Mouse (Mus musculus) left cerebral cortex, adult 18-20 months (tissue): ENCODE results near the gene Proz. TPM values are rescaled to one million over a fixed set of nuclear protein-coding genes. Genes with fewer than 3 reads are reported as not detected.
"Not testable (repeated sequence)": the region's sequence is repeated elsewhere in the genome, so short reads cannot be mapped to it uniquely, and the experiment has no call there.

Experiments used
- DNase-seq, 2 experiments: peaks; one replicate each; pipeline ENCODE4 v3.0.0; 2021 to 2022; ENCODE audit warnings: low spot score in 2 of 2, mixed read lengths in 1 of 2
- long read RNA-seq, 2 experiments: library from polyadenylated mRNA; stranded (forward); transcript quantifications; one replicate each; pipeline ENCODE4 v2.0.0; 2021
- total RNA-seq, 2 experiments: library from RNA; stranded (reverse); gene quantifications; 2 replicates each; pipeline ENCODE4 v1.2.3; 2021

Gene Proz
- total RNA-seq = not detected
- long read RNA-seq, experiment 1 = 0 reads
- long read RNA-seq, experiment 2 = 0 reads

DNA sequence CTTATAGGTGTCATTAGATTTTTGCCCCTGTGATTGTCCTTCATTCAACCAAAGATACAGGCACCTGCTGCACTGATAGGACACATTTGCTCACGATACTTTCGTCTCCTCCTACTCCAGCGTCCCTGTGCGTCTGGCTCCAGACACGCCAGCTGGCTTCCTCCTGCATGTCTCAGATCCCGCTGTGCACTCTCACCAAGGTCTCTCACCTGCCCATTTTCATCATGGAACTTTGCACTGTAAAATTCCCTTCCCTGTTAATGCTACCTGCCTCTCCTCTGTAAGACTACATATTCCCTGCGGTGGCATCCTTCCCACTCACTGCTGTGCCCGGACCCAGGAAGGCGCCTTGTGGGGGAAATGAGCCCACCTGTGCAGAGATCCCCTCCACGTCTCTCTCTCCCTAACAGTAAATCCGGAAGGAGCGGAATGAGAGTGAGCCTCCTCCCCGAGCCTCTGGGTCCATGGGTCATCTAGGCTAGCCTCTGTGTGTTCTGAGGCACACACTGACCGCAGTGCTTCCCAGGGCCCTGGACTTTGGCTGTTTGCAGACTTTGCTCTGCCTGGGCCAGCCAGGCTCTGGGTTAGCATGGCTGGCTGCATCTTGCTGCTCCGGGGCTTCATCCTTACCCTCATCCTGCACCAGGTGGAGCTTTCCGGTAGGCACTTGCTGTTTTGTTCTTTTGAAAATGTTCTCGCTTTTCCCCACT is at the start of gene Proz:
Proz (plus strand) TSS at position 474 of the 710 bp plus-strand sequence.
- DNase-seq = no peak

DNA sequence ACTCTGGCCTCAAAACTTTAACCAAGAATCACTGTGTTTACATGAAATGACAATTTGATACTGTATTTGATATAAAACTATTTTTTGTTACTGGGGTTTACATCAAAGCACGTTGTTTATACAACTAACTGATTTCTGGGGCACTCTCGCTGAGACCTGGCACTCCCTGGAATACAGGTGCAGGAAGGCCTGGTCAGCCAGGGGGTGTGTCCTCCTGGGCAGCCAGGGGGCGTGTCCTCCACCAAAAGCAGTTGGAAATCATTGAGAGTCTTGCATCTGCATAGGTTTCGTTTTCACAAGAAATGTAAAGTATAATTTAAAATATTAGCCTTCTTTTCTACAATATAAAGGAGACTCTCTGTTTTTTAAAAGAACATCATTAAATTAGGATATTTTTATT is 41.2 kb upstream of the Proz start:
- no peak for DNase-seq

DNA sequence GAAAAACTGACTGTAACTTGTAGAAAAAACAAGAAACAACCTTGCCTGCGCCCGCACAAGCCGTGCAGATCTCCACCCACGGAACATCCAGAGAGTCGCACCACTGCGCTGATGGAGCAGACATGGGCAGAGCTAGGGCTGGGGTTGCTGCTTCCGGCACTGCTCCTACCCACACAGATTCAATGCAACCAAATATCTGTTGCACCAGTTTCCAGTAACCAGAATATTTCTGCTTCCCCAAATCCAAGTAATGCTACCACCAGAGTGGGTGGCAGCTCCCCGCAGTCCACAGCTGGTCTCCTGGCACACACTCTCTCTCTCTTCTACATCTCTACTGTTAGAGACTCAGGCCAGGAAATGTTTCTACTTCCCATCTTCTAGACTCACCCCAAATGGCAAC is 38.9 kb upstream of the Proz start:
- DNase-seq = peak; percentile 34 to 65

DNA sequence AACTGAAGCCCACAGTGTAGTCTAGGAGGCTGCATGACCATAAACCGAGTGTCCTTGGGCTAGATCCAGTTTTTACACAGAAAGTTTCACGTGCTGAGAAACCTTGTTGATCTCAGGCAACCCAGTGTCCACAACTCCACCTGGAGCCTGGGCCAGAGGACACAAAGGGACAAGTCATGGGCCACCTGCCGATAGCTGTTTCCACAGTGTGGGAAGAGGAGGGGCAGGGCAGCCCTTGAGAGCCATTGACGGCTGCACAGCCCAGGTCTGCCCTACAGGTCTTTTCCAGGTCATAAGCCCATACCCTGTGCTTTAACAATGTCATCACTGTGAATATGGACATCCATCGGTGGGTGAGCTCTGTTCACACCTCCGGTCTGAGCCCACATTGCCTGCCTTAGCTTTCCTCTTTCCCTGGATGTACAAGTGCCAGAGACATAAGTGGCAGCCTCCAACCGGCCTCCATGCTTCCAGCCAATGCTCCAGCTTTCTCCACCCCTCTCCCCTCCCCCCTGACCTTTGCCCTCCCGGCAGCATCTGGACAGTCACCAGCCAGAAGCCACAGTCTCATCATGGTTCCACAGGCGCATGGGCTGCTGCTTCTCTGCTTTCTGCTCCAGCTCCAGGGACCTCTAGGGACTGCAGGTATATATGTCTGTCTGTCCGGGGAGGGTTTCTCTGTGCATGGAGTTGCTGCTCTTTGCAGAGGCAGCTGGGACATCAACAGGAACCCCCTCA is 35.1 kb upstream of the Proz start, which contains the start of gene F7:
F7 (plus strand) TSS at position 548 of the 738 bp plus-strand sequence.
- no peak for DNase-seq

DNA sequence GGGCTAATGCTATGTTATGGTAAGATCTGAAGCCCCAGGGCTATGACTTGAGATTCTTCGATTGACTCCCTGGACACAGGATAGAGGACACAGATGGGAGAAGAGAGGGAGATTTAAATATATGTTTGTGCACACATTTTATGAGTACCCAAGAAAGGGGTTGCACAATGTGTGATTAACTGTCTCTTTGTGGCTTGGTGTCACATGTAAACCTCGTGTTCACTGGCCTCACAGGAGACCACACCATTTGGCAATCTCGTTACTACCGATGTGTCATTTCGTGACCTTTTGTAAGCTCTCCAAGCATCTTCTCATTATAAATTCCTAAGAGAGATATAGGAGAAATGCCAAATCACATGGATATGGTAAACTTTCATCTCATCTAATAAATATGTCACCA is 33.1 kb upstream of the Proz start:
- DNase-seq = no peak

DNA sequence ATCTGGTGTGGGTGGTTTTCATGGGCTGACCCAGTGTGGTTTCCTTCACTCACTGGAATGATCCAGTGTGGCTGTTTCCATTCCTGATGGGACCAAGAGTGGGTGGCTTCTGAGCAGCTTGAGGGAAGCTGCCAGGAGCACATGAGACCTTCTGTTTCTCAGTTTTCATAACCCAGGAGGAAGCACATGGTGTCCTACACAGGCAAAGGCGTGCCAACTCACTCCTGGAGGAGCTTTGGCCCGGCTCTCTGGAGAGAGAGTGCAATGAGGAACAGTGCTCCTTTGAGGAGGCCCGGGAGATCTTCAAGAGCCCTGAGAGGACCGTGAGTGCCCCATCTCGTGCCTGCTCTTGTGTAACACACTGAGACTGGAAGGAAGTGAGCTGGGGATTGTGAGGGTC is 32.2 kb upstream of the Proz start:
- peak; percentile 72 to 86 for DNase-seq

DNA sequence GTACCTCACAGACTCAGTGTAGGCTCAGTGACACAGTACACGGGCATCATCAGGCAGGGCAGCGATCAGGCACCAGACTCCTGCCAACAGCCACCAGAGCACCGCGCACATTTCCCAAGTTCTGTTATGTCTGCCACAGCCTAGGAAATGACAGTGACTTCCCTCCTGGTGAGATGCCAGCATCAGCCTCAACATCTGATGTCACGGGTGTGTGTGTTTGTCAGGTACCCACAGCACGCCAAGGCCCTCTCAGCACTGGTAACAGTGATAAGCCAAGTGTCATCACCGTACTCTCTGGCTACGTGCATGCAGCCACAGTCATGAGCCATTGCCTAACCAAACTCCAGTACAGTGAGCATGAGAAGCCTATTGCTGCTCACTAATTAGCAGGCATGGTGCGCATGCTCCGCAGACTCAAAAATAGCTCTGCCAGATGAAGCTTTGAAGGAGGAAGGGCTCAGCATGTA is 24.3 kb upstream of the Proz start:
- peak in 1 of 2 experiments; percentile 28 for DNase-seq

DNA sequence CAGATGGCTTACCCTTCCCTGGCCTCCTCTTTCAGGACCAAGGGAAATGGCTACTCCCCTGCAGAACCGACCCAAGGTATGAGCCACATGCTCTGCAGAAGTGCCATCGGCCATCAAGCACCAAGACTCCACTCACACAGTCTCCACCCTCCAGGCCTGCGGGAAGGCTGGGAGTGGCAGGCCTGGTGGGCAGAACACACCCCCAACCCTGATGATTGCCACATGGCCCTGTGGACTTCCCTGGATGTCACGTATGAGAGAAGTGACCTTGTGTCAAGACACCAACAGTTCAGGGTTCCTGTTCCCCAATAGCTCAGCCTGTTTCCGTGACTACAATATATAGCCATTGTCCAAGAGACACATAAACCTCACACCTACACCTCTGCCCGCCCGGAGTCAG is 23.7 kb upstream of the Proz start, which contains the start of gene F10:
F10 (plus strand) TSS at position 294 of the 400 bp plus-strand sequence.
- DNase-seq = no peak

DNA sequence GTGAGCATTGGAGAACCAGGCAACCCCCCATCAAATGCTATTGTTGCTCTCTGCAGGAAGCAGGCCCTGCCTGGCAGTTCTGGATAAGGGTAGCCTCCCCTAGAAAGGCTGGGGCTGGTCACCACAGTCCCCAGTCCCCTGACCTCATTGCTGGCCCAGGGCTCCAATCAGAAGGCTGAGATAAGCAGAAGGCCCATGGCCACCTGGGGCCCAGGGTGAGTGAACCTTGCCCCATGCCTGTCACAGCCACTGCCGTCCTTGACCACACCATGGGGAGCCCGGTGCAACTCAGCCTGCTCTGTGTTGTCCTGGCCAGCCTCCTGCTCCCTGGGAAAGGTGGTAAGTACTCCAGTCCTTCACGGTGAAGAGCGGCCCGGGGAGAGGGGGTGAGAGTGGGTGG is 23.1 kb upstream of the Proz start:
- DNase-seq = no peak

DNA sequence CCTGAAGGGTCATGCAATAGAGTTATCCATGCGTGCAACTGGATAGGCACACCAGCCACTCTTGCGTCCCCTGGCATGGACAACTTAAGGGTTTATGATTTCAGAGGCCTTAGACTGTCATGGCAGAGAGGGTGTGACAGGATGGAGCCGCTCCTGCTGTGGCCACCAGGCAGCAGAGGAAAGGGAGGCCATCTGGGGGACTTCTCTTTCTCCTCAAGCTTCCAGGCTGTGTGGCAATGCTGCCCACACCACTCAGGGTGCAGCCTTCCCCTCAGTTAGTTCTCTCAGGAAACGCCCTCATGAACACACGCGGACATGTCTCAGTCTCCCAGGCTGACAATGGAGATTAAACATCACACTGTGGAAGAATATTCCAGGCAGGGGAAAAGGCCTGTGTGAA is 21.7 kb upstream of the Proz start:
- no peak for DNase-seq

DNA sequence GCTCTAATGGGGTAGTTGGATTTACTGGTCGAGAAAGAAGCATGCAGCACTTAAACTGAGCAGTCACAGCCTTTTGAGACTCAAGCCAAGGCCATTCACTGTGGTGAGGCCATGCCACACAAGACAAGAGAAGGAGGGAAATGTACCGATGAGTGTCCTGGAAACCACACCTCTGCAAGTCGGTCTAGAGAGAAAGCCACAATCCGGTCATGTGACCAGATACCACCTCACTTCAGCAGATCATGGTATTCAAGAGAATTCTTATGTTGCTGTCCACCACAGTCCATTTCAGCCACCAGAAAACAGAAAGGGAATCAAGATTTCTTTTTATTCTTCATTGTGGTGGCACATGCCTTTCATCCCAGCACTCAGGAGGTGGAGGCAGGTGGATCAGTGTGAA is 19.3 kb upstream of the Proz start:
- no peak for DNase-seq

DNA sequence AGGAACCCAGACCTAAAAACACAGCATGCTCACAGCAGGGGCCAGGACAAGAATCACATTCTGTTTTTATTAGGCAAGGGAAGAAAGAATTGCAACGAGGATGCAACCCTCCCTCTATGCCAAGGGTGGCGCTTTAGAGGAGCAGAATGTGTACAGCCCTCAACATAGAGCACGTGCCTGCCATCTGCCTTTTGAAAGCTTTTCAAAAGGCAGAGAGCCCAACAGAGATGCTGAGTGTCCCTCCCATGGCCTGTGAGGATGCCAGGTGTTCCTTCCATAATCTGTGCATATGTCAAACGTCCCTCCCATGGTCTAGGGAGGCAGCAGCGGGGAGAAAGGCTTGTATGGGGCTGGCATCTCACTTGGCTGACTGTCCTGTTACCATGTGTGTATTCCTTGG is 13.1 kb upstream of the Proz start:
- DNase-seq = no peak

DNA sequence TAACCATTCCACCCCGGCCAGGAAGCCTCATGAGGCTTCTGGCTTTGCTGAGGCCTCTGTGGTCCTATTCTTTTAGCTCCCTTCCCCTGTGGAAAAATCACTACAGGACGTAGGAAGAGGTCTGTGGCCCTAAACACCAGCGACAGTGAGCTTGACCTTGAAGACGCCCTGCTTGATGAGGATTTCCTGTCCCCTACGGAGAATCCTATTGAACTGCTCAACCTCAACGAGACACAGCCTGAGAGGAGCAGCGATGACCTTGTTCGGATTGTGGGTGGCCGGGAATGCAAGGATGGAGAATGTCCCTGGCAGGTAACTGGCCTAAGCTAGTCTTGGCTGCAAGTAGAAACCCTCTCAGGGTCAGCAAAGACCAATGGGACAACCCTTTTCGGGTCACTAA is 10.2 kb upstream of the Proz start:
- DNase-seq = no peak

DNA sequence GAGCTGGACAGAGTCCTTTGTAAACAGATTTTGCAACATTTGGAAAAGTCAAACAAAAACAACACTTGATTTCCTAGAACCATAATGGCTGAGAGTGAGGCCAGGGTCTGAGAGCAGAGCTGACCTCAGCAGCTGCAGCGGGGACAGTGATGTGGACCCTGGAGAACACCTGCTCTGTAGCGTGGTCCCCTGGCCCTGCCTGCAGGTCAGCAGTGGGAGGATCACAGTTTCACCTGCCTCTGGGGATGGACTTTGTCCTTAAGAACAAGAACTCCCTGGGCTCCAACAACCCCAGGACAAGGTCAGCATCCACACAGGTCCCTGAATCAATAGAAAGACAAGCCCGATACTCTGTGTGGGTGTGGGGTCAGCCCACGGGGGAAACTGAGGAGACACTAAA is 3.4 kb upstream of the Proz start:
- no peak for DNase-seq

DNA sequence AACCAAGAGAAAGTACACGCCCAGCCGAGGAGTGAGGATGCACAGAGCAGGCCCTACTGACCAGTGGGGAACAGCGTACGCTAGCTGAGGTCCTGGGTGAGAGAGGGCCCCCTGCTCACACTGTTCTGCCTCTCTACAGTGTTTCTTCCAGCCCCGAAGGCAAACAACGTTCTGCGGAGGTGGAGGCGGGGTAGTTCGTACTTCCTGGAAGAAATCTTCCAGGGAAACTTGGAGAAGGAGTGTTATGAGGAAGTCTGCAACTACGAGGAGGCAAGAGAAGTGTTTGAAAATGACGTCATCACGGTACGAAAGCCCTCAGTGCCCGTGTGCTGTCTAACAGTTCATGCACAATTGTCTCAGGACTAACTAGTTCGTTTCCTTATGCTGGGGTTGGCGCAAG is 2.4 kb downstream of the Proz start:
- no peak for DNase-seq

DNA sequence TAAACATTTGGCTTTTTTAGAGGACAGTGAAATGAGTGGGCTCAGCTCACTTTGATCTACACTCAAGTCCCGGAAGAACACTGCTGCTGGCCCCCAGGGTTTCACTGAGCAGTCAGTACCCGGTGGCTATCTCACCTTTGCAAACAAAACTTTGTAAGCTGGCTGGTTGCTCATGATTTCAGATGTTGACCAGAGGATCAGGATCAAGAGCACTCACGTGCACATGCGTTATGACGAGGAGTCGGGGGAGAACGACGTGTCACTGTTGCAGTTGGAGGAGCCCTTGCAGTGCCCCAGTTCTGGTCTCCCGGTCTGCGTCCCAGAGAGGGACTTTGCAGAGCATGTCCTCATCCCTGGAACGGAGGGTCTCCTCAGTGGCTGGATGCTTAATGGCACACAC is 12.5 kb downstream of the Proz start:
- DNase-seq = no peak

DNA sequence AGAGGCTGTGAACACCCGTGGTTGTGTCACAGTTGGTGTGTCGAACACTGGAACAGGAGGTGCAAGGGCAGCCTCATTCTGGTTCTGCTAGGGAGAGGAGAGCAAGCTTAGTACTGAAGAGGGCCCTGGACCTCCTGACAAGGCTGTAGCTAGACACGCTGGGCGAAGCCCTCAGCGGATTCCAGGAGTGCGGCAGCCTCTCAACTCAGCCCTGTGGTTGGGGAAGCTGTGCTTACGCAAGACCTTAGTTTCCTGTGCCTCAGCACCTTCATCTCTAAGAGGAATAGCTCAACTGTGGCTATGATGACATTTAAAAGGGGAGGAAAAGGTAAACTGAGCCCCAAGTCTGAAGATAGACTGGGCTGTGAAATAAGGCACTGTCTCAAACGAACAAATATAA is 14.3 kb downstream of the Proz start:
- DNase-seq = no peak

DNA sequence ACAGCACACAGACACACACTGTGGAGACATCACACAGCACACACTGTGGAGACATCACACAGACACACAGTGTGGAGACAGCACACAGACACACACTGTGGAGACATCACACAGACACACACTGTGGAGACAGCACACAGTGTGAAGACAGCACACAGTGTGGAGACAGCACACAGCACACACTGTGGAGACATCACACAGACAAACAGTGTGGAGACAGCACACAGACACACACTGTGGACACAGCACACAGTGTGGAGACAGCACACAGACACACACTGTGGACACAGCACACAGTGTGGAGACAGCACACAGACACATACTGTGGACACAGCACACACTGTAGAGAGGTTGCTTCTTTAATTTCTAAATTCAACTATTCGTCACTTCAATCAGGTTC is 14.9 kb downstream of the Proz start:
- not testable (repeated sequence) for DNase-seq

DNA sequence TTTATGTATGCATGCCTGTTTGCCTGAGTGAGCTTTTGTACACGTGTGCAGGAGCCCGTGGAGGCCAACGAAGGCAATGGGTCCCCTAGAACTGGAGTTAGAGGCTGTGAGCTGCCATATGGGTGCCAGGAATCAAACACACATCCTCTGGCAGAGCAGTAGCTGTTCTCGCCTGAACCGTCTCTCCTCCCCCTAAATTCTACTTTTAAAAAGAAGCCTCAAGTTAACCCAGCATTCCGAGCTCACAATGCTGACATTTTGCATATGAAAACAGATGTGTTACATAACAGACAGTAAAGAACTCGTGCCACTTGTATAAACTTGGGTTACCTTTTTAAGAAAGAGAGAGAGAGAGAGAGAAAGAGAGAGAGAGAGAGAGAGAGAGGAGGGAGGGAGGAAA is 16.8 kb downstream of the Proz start:
- no peak for DNase-seq

DNA sequence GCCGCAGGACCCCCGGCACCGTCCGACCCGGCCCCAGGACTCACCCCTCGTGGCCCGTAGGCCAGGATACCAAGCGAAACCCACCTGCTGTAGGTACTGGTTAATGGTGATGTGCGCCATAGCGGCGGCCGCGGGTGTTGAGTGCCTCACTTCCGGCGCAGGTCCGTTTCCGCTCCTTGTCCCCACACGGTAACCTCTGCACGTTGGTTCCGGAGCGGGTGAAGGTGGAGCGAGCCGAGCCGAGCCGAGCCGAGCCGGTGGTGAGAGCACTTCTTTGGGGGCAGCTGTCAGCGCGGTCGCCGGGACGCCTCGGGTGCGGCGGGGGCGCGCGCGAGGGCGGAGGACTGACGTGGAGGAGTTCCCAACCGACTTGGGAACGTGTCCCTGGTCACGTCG is 44.0 kb downstream of the Proz start:
- DNase-seq = peak; percentile 91 to 92

DNA sequence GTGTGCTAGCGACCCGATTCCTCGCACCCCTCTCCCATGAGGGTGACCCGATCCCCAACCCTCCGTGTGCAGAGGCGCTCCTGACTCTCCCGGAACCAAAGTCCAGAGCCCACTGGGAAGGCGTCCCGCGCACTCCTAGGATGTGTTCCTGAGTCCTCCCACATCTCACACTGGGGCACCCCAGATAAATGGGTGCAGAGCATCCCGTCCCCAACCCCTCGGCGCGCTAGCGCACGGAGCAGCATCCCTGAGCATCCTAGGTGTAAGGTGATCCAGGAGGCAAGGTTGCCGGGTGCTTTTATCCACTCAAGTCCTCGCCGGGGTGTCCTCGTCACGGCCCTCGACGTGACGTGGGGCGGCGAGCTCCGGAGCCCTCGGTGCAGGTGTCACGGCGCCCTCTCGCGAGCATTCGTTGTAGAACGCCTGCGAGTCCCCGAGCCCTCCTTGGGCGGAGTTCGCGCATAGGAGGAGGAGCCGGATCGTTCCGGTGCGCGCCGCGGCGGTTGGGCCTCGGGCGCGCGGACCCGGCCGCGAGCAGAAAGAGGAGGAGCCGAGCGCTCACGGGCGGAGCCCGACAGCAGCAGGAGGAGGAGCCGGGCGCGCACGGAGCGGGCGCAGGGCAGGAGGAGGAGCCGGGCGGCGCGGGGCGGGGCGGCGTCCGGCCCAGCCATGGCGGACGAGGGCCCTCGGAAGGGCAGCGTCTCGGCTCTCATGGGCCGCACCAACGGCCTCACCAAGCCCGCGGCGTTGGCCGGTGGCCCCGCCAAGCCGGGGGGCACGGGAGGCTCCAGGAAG is 44.6 kb downstream of the Proz start, which contains the start of the genes Pcid2 and Cul4a:
Pcid2 (minus strand) TSS at position 373 of the 795 bp plus-strand sequence.
Cul4a (plus strand) TSS at position 535 of the 795 bp plus-strand sequence.
- DNase-seq = peak; percentile 96 to 97
